Mouse (Mus musculus) midbrain, embryonic 15.5 days (tissue): ENCODE results near the gene Rab37. TPM values are rescaled to one million over a fixed set of nuclear protein-coding genes. Genes with fewer than 3 reads are reported as not detected.

Experiments
- ATAC-seq: fragments of 200-750 bp; cut with Nextera tagmentation; replicated peaks from 2 replicates; pipeline ENCODE4 v1.8.0; 2017; ENCODE audit warnings: moderate TSS enrichment
- H3K27ac ChIP-seq: fragments of 300-500 bp; sonication (generic); 2 replicates; pipeline ENCODE4 v1.5.1; 2015; ENCODE audit warnings: mild to moderate bottlenecking, inconsistent platforms
- H3K27me3 ChIP-seq: fragments of 300-500 bp; sonication (generic); replicated peaks from 2 replicates; pipeline ENCODE4 v1.6.1; 2015; ENCODE audit warnings: inconsistent platforms
- H3K36me3 ChIP-seq: fragments of 300-500 bp; sonication (generic); replicated peaks from 2 replicates; pipeline ENCODE4 v1.6.1; 2015; ENCODE audit warnings: inconsistent platforms
- H3K4me1 ChIP-seq: fragments of 300-500 bp; sonication (generic); 2 replicates; pipeline ENCODE4 v1.6.1; 2015; ENCODE audit warnings: inconsistent platforms
- H3K4me2 ChIP-seq: fragments of 300-500 bp; sonication (generic); 2 replicates; pipeline ENCODE4 v1.6.1; 2015; ENCODE audit warnings: inconsistent platforms, mild to moderate bottlenecking, moderate library complexity
- H3K4me3 ChIP-seq: fragments of 300-500 bp; sonication (generic); 2 replicates; pipeline ENCODE4 v1.5.1; 2015; ENCODE audit warnings: mild to moderate bottlenecking, inconsistent platforms
- H3K9ac ChIP-seq: fragments of 300-500 bp; sonication (generic); 2 replicates; pipeline ENCODE4 v1.6.1; 2015; ENCODE audit warnings: mild to moderate bottlenecking, inconsistent platforms
- H3K9me3 ChIP-seq: fragments of 300-500 bp; sonication (generic); 2 replicates; pipeline ENCODE4 v1.6.1; 2016; ENCODE audit warnings: inconsistent platforms
- WGBS: fragments of 180-500 bp; shearing (Covaris S2); methylation state at CpG from one replicate; pipeline ENCODE4 v1.1.7; 2015; ENCODE audit warnings: mixed read lengths; 5-methylcytosine and 5-hydroxymethylcytosine counted together
- polyA plus RNA-seq: library from polyadenylated mRNA; unstranded; fragments of >200 nt; fragmentation: Nextera tagmentation; extraction: Ambion mirVana; gene quantifications from 2 replicates; pipeline ENCODE4 v1.2.1, GENCODE M21; 2015

Rab37 gene
- polyA plus RNA-seq, 1 experiment from 2014 or later = 1.1 TPM

GRCm38 (mm10) chr11:115073002-115073401, 18.2 kb upstream of the Rab37 start:
- Histone ChIP-seq H3K9ac (no peak overlapping the region), H3K4me1 (peaks cover 13% of the 10 kb centered on the region), H3K4me3 (no peak overlapping the region), H3K27ac (no peak overlapping the region), H3K36me3 (no peaks in the 10 kb centered on the region), H3K27me3 (0 out of 2 replicates have a peak, but pooled peaks cover 6% of the 10 kb centered on the region), H3K4me2 (no peak overlapping the region), H3K9me3 (no peaks in the 10 kb centered on the region)
- ATAC-seq = no peak
- 56% methylated on average over 5 of the region's 5 CpGs for WGBS

- 0 out of 2 replicates have a peak, but pooled peaks cover 3% of the 10 kb centered on the region for H3K27me3 ChIP-seq
- H3K9me3 ChIP-seq = no peaks in the 10 kb centered on the region
- peaks cover 13% of the 10 kb centered on the region for H3K4me1 ChIP-seq
- H3K27ac ChIP-seq = no peak overlapping the region
- no peak overlapping the region for H3K9ac ChIP-seq
- WGBS = 85% methylated on average over 7 of the region's 7 CpGs
- no peak overlapping the region for H3K4me3 ChIP-seq
- H3K36me3 ChIP-seq = no peaks in the 10 kb centered on the region
- no peak overlapping the region for H3K4me2 ChIP-seq
- ATAC-seq = no peak
These were observed 15.8 kb upstream of the Rab37 start for GRCm38 (mm10) chr11:115075407-115075806.

GRCm38 (mm10) chr11:115075859-115076258, 15.4 kb upstream of the Rab37 start:
- 79% methylated on average over 5 of the region's 5 CpGs for WGBS
- no peaks in the 10 kb centered on the region for H3K9me3 ChIP-seq
- no peak overlapping the region for H3K27ac ChIP-seq
- H3K4me2 ChIP-seq = no peak overlapping the region
- no peaks in the 10 kb centered on the region for H3K36me3 ChIP-seq
- no peak overlapping the region for H3K9ac ChIP-seq
- H3K27me3 ChIP-seq = 0 out of 2 replicates have a peak, but pooled peaks cover 3% of the 10 kb centered on the region
- H3K4me1 ChIP-seq = peaks cover 13% of the 10 kb centered on the region
- ATAC-seq = no peak
- H3K4me3 ChIP-seq = no peak overlapping the region

GRCm38 (mm10) chr11:115077436-115077835, 13.8 kb upstream of the Rab37 start:
- 0 out of 2 replicates have a peak, but pooled peaks cover 3% of the 10 kb centered on the region for H3K27me3 ChIP-seq
- ATAC-seq = no peak

GRCm38 (mm10) chr11:115078680-115079079, 12.6 kb upstream of the Rab37 start:
- whole genome bisulfite sequencing = 85% methylated on average over 5 of the region's 5 CpGs
- ATAC-seq = no peak
- Histone ChIP-seq H3K9me3 (no peaks in the 10 kb centered on the region), H3K4me2 (no peak overlapping the region), H3K9ac (no peak overlapping the region), H3K27ac (no peak overlapping the region), H3K27me3 (0 out of 2 replicates have a peak, but pooled peaks cover 4% of the 10 kb centered on the region), H3K36me3 (no peaks in the 10 kb centered on the region), H3K4me1 (peaks cover 3% of the 10 kb centered on the region), H3K4me3 (no peak overlapping the region)

More at GRCm38 (mm10) chr11:115077436-115077835, 13.8 kb upstream of the Rab37 start:
- 93% methylated on average over 1 of the region's 1 CpGs for WGBS
- H3K4me3 ChIP-seq = no peak overlapping the region
- H3K4me1 ChIP-seq = no peaks in the 10 kb centered on the region
- no peaks in the 10 kb centered on the region for H3K36me3 ChIP-seq
- no peak overlapping the region for H3K27ac ChIP-seq
- H3K4me2 ChIP-seq = no peak overlapping the region
- no peak overlapping the region for H3K9ac ChIP-seq
- no peaks in the 10 kb centered on the region for H3K9me3 ChIP-seq

GRCm38 (mm10) chr11:115080886-115081285, 10.3 kb upstream of the Rab37 start:
- H3K4me3 ChIP-seq = no peak overlapping the region
- WGBS = 36% methylated on average over 13 of the region's 13 CpGs
- no peak overlapping the region for H3K4me2 ChIP-seq
- H3K27me3 ChIP-seq = 0 out of 2 replicates have a peak, but pooled peaks cover 6% of the 10 kb centered on the region
- H3K9ac ChIP-seq = no peak overlapping the region
- H3K9me3 ChIP-seq = no peaks in the 10 kb centered on the region
- H3K4me1 ChIP-seq = peaks cover 13% of the 10 kb centered on the region
- ATAC-seq = no peak
- no peaks in the 10 kb centered on the region for H3K36me3 ChIP-seq
- H3K27ac ChIP-seq = no peak overlapping the region

- no peak overlapping the region for H3K4me2 ChIP-seq
- 69% methylated on average over 3 of the region's 3 CpGs for WGBS
These were observed 9.9 kb upstream of the Rab37 start for GRCm38 (mm10) chr11:115081373-115081772.

GRCm38 (mm10) chr11:115082196-115082595, 9.0 kb upstream of the Rab37 start:
- no peak for ATAC-seq
- WGBS = 77% methylated on average over 6 of the region's 6 CpGs
- H3K27ac ChIP-seq = no peak overlapping the region
- no peak overlapping the region for H3K9ac ChIP-seq
- H3K27me3 ChIP-seq = 0 out of 2 replicates have a peak, but pooled peaks cover 2% of the 10 kb centered on the region
- H3K4me2 ChIP-seq = no peak overlapping the region
- H3K36me3 ChIP-seq = no peaks in the 10 kb centered on the region
- no peak overlapping the region for H3K4me3 ChIP-seq
- peaks cover 13% of the 10 kb centered on the region for H3K4me1 ChIP-seq
- H3K9me3 ChIP-seq = no peaks in the 10 kb centered on the region

More at GRCm38 (mm10) chr11:115081373-115081772, 9.9 kb upstream of the Rab37 start:
- no peak for ATAC-seq
- no peaks in the 10 kb centered on the region for H3K36me3 ChIP-seq
- H3K4me3 ChIP-seq = no peak overlapping the region
- H3K9me3 ChIP-seq = no peaks in the 10 kb centered on the region
- peaks cover 13% of the 10 kb centered on the region for H3K4me1 ChIP-seq
- H3K27me3 ChIP-seq = 0 out of 2 replicates have a peak, but pooled peaks cover 6% of the 10 kb centered on the region
- H3K27ac ChIP-seq = no peak overlapping the region
- no peak overlapping the region for H3K9ac ChIP-seq

GRCm38 (mm10) chr11:115083376-115084139, 7.7 kb upstream of the Rab37 start:
- Histone ChIP-seq H3K4me1 (peaks cover 13% of the 10 kb centered on the region), H3K9me3 (no peaks in the 10 kb centered on the region), H3K4me3 (no peak overlapping the region), H3K27ac (no peak overlapping the region), H3K4me2 (no peak overlapping the region), H3K27me3 (0 out of 2 replicates have a peak, but pooled peaks cover 2% of the 10 kb centered on the region), H3K9ac (no peak overlapping the region), H3K36me3 (no peaks in the 10 kb centered on the region)
- peak; percentile 45; the same call in 1 of the 2 replicates for ATAC-seq
- 38% methylated on average over 18 of the region's 18 CpGs for WGBS

GRCm38 (mm10) chr11:115084595-115084994, 6.6 kb upstream of the Rab37 start:
- Histone ChIP-seq H3K27ac (no peak overlapping the region), H3K9me3 (no peaks in the 10 kb centered on the region), H3K4me1 (peaks cover 13% of the 10 kb centered on the region), H3K36me3 (no peaks in the 10 kb centered on the region), H3K27me3 (0 out of 2 replicates have a peak, but pooled peaks cover 2% of the 10 kb centered on the region), H3K4me2 (no peak overlapping the region), H3K4me3 (no peak overlapping the region), H3K9ac (no peak overlapping the region)
- no peak for ATAC-seq
- 21% methylated on average over 12 of the region's 12 CpGs for WGBS

- H3K36me3 ChIP-seq = no peaks in the 10 kb centered on the region
- no peak for ATAC-seq
- H3K4me2 ChIP-seq = no peak overlapping the region
- no peak overlapping the region for H3K4me3 ChIP-seq
- H3K9ac ChIP-seq = no peak overlapping the region
- H3K9me3 ChIP-seq = no peaks in the 10 kb centered on the region
- 0 out of 2 replicates have a peak, but pooled peaks cover 2% of the 10 kb centered on the region for H3K27me3 ChIP-seq
- WGBS = 41% methylated on average over 8 of the region's 8 CpGs
- no peak overlapping the region for H3K27ac ChIP-seq
- peaks cover 13% of the 10 kb centered on the region for H3K4me1 ChIP-seq
These were observed 6.2 kb upstream of the Rab37 start for GRCm38 (mm10) chr11:115085064-115085463.

- no peak for ATAC-seq
- Histone ChIP-seq H3K9ac (no peak overlapping the region), H3K36me3 (no peaks in the 10 kb centered on the region), H3K4me3 (no peak overlapping the region), H3K27me3 (peaks cover 10% of the 10 kb centered on the region), H3K4me1 (peaks cover 14% of the 10 kb centered on the region), H3K27ac (no peak overlapping the region), H3K4me2 (no peak overlapping the region), H3K9me3 (no peaks in the 10 kb centered on the region)
- 72% methylated on average over 7 of the region's 7 CpGs for WGBS
These were observed 5.0 kb upstream of the Rab37 start for GRCm38 (mm10) chr11:115086213-115086612.
